Mouse (Mus musculus) embryonic fibroblast, embryonic 13.5 days (primary cell): ENCODE results near the gene Rho. TPM values are rescaled to one million over a fixed set of nuclear protein-coding genes. Genes with fewer than 3 reads are reported as not detected.

ENCODE experiments used
- H3K27ac ChIP-seq: 2 replicates; pipeline ENCODE4 v1.5.1; 2012; ENCODE audit warnings: low read length, control low read depth, inconsistent platforms; ENCODE audit not compliant: insufficient read depth
- H3K4me1 ChIP-seq: 2 replicates; pipeline ENCODE4 v1.6.1; 2011; ENCODE audit warnings: low read length; ENCODE audit not compliant: control insufficient read depth, insufficient read depth
- H3K4me3 ChIP-seq: 2 replicates; pipeline ENCODE4 v1.5.1; 2011; ENCODE audit warnings: mild to moderate bottlenecking, control low read depth, low read length; ENCODE audit not compliant: insufficient read depth
- CTCF ChIP-seq: IDR thresholded peaks from 2 replicates; pipeline ENCODE4 v1.5.1; 2011; ENCODE audit warnings: mild to moderate bottlenecking, control low read depth, low read length, moderate library complexity, borderline replicate concordance; ENCODE audit not compliant: insufficient read depth
- POLR2A ChIP-seq: IDR thresholded peaks from 2 replicates; pipeline ENCODE4 v1.6.1; 2011; ENCODE audit warnings: low read depth, mild to moderate bottlenecking, control low read depth, low read length, moderate library complexity
- polyA plus RNA-seq: library from polyadenylated mRNA; stranded (reverse); fragments of >200 nt; gene quantifications from 2 replicates; pipeline ENCODE4 v1.2.4, GENCODE M21; 2011; ENCODE audit warnings: low read depth; ENCODE audit not compliant: missing spikeins, insufficient read length

Gene Rho
- polyA plus RNA-seq = not detected in 2 replicates

DNA sequence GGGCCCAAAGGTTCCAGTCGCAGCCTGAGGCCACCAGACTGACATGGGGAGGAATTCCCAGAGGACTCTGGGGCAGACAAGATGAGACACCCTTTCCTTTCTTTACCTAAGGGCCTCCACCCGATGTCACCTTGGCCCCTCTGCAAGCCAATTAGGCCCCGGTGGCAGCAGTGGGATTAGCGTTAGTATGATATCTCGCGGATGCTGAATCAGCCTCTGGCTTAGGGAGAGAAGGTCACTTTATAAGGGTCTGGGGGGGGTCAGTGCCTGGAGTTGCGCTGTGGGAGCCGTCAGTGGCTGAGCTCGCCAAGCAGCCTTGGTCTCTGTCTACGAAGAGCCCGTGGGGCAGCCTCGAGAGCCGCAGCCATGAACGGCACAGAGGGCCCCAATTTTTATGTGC lies at the start of gene Rho:
TSS of gene Rho (plus strand) at position 110 of the 400 bp plus-strand sequence.
- H3K27ac ChIP-seq = no peak within 1 kb of the TSS
- H3K4me3 ChIP-seq = no peak within 1 kb of the TSS
- TF ChIP-seq CTCF (no peak), POLR2A (no peak)
- H3K4me1 ChIP-seq = no peaks in the 10 kb centered on the region

DNA sequence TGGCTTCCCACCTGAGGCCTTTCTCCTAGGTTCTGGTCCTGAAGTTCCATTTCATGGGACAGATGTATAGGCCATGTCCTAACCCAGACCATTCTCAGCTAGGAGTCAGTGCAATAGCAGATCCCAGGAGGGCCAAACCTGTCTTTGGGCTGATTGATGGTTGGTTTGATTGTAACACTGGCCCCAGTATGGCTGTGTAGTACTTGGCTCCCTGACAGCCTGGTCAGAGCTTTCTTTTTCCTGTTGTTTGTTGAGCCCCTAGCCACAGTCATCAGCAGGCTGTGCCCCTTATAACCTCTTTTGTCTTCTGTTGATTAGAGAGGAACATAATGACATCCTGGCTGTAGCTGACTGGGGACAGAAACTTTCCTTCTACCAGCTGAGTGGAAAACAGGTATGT lies 47.5 kb upstream of the Rho start:
- no peak overlapping the region for H3K4me3 ChIP-seq
- H3K4me1 ChIP-seq = peaks cover 3% of the 10 kb centered on the region; the same call in 1 of the 2 replicates
- no peak overlapping the region for H3K27ac ChIP-seq
- TF ChIP-seq CTCF (no peak), POLR2A (no peak)

DNA sequence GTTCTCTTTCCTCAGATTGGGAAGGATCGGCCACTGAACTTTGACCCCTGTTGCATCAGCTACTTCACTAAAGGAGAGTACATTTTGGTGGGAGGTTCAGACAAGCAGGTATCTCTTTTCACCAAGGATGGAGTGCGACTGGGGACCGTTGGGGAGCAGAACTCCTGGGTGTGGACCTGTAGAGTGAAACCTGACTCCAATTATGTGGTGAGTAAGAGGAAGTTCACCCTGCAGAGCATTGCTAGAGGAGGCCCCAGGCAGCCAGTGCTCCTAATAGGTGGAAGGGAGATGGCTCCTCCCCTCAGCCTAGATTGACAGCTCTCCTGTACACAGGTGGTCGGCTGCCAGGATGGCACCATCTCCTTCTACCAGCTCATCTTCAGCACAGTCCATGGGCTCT lies 44.7 kb upstream of the Rho start:
- Histone ChIP-seq H3K27ac (no peak overlapping the region), H3K4me3 (no peak overlapping the region), H3K4me1 (peaks cover 9% of the 10 kb centered on the region)
- TF ChIP-seq POLR2A (no peak), CTCF (no peak)

DNA sequence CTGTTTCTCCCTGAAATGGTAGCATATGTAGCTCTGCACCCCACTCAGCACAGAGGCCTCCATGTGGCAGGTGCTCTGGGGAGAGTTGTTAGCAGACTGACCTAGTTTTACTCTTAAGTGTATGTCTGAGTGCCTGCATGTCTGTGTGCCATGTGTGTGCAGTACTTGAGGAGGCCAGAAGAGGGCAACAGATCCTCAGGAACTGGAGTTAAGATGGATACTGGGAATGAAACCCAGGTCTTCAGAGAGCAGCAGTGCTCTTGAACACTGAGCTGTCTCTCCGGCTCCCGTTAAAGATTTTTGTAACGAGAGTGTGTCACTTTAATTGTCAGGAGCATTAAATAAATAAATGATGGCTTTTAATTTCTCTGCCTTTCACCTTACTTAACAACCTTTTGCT lies 43.3 kb upstream of the Rho start:
- Histone ChIP-seq H3K4me3 (no peak overlapping the region), H3K27ac (no peak overlapping the region), H3K4me1 (peaks cover 12% of the 10 kb centered on the region)
- TF ChIP-seq CTCF = 0 out of 2 replicates have a peak, but pooled peaks have one; percentile 15
- no peak for TF ChIP-seq POLR2A

DNA sequence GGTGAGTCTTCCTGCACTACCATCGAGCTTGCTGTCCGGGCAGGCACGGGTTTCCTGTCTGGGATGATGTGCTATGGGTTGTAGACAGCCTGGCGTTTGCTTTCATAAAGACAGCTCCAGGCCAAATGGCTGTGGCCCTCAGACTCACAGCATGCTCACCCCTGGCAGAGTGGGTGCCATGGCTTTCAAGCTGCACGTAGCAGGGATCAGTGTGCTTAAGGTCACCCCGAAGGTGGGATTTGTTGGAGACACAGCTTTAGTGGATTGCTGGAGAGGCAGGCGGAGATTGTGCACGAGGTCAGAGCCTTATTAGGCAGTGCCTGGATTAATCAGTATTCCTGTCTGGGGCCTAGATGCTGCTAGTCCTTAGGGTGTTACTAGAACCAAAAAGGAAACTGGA lies 40.9 kb upstream of the Rho start:
- H3K4me3 ChIP-seq = no peak overlapping the region
- peak overlapping the region; percentile 38; the same call in 1 of the 2 replicates for H3K27ac ChIP-seq
- TF ChIP-seq CTCF = no peak
- TF ChIP-seq POLR2A = no peak
- peaks cover 12% of the 10 kb centered on the region for H3K4me1 ChIP-seq

DNA sequence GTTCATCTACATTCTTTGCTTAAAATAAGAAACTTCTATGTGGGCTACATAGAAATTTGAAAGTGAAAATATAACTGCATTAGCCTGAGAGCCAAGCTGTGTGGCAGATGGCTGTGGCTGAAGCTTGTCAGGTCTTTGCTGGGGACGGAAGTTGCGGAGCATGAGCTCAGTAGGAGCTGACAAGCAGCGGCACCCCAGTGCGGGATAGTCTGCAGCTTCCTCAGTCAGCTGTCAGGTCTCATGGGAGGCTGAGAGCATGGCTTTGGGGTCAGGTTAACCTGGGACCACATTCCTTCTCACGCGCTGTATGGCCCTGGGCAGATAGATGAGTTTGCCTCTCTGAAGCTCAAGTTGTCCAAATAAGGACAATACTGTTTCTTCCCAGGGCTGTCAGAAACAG lies 40.5 kb upstream of the Rho start:
- peak overlapping the region; percentile 38 for H3K27ac ChIP-seq
- peaks cover 12% of the 10 kb centered on the region for H3K4me1 ChIP-seq
- H3K4me3 ChIP-seq = no peak overlapping the region
- TF ChIP-seq POLR2A (no peak), CTCF (no peak)

DNA sequence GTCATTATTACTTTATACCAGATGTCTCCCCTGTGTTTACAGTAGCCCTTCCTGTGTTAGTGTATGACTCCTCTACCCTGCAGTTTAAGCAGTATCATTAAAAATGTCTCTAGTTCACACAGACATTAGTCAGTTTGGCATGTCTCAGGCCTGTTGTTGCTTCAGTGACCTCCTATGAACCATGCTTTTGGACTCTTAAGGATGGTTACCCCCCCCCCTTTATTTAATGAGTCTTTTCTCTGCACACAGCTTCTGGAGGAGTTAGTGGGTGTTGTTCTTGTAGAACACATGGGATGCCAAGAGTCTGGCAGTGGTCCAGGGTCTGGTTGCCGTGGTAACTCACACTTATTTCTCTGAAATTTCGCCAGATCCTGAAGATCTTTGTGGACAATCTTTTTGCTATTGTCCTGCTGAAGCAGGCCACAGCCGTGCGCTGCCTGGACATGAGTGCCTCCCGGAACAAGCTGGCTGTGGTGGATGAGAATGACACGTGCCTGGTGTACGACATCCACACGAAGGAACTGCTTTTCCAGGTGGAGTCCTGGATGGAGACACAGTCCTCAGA lies 40.0 kb upstream of the Rho start:
- TF ChIP-seq POLR2A (no peak), CTCF (no peak)
- Histone ChIP-seq H3K4me3 (no peak overlapping the region), H3K27ac (peak overlapping the region; percentile 38), H3K4me1 (peaks cover 11% of the 10 kb centered on the region)

DNA sequence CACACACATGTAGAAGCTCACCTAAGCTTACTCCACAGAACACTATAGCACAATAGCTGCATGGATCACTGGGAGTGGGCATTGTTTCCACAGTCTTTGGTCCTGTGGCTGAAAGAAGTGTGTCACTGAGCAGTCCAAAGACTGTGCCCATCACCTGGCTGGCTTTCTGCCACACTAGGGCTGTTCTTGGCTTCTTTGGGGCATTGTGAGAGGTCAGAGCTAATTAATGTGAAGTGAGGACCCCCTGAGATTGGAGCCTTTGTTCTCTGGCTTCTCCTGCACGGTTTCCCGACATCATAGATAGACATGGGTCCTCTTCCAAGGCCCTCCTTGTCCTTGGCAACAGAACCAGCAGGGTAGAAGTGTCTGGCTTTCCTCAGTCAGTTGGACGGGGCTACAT lies 39.2 kb upstream of the Rho start:
- TF ChIP-seq CTCF (no peak), POLR2A (no peak)
- H3K4me1 ChIP-seq = peaks cover 9% of the 10 kb centered on the region
- no peak overlapping the region for H3K4me3 ChIP-seq
- H3K27ac ChIP-seq = no peak overlapping the region

DNA sequence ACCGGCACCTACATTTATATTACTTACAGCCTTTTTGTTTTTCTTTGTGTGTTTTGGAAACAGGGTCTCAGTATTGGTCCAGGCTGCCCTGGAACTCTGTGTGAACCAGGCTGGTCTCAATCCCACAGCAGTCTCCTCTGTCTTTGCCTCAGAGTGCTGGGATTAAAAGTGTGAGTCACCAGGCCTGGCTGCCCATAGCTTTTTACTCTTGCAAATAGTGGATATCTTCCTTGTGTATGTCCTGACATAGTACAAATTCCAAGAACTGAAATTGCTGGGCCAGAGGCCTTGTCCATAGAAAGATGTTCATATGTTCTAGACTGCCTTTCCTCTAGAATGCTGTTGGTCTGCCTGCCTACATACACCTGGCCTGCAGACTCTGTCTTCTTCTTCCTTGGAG lies 35.2 kb upstream of the Rho start:
- TF ChIP-seq CTCF = no peak
- TF ChIP-seq POLR2A = no peak
- Histone ChIP-seq H3K4me1 (peaks cover 11% of the 10 kb centered on the region), H3K4me3 (no peak overlapping the region), H3K27ac (peak overlapping the region; percentile 27; the same call in 1 of the 2 replicates)

DNA sequence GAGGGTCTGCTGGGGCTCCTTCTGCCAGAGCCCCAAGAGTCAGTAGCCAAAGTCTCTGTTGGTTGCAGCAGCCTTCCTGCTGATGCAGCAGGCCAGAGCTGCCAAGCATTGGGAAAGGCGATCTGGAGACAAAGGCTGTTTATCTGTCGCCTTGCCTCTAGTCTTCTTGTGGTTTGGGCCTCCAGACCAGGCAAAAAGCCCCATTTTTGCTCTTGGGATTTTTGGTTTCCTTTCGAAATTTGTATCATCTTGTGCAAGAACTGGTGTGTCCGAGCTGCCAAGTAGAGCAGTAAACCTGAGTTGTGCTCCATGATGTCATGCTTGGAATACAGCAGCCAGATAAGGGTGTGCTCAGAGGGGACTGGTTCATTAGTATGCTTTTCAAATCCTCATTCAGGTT lies 34.4 kb upstream of the Rho start:
- Histone ChIP-seq H3K4me1 (peaks cover 16% of the 10 kb centered on the region), H3K4me3 (no peak overlapping the region), H3K27ac (peak overlapping the region; percentile 27; the same call in 1 of the 2 replicates)
- TF ChIP-seq POLR2A (no peak), CTCF (no peak)
